Mouse (Mus musculus) liver, embryonic 14.5 days (tissue): ENCODE results near the gene H2-DMa. TPM values are rescaled to one million over a fixed set of nuclear protein-coding genes. Genes with fewer than 3 reads are reported as not detected.

Source experiments
- ATAC-seq: fragments of 200-750 bp; cut with Nextera tagmentation; 2 replicates; pipeline ENCODE4 v1.8.0; 2017; ENCODE audit warnings: moderate number of reproducible peaks, mild to moderate bottlenecking, moderate library complexity; ENCODE audit not compliant: insufficient read depth
- DNase-seq, 3 experiments: peaks; one replicate each; pipeline ENCODE4 v3.0.0-alpha.2; 2012 to 2013; ENCODE audit warnings: low read depth in 3 of 3, low spot score in 3 of 3
- H3K27ac ChIP-seq: fragments of 300-500 bp; sonication (generic); 2 replicates; pipeline ENCODE4 v1.5.1; 2014; ENCODE audit warnings: moderate library complexity, mild to moderate bottlenecking, control low read depth, inconsistent platforms
- H3K27me3 ChIP-seq: fragments of 300-500 bp; sonication (generic); 2 replicates; pipeline ENCODE4 v1.6.1; 2014; ENCODE audit warnings: mild to moderate bottlenecking, low read length, moderate library complexity; ENCODE audit not compliant: control insufficient read depth, insufficient read depth
- H3K36me3 ChIP-seq: fragments of 300-500 bp; sonication (generic); replicated peaks from 2 replicates; pipeline ENCODE4 v1.6.1; 2014; ENCODE audit warnings: low read depth; ENCODE audit not compliant: control insufficient read depth, insufficient read depth
- H3K4me1 ChIP-seq, 2 experiments: fragments of 200-500 bp in 1 of 2; fragments of 300-500 bp in 1 of 2; sonication (generic) in 1 of 2; replicated peaks; 2 replicates each; pipeline ENCODE4 v1.6.1; 2012 to 2014; ENCODE audit warnings: antibody characterized with exemption in 1 of 2, inconsistent platforms in 1 of 2, low read length in 1 of 2; ENCODE audit not compliant: control insufficient read depth in 2 of 2, insufficient read depth in 2 of 2
- H3K4me2 ChIP-seq: fragments of 300-500 bp; sonication (generic); 2 replicates; pipeline ENCODE4 v1.6.1; 2014; ENCODE audit warnings: low read depth, mild to moderate bottlenecking, control low read depth, moderate library complexity
- H3K4me3 ChIP-seq, 2 experiments: fragments of 200-500 bp in 1 of 2; fragments of 300-500 bp in 1 of 2; sonication (generic) in 1 of 2; 2 replicates each; pipeline ENCODE4 v1.5.1; 2012 to 2014; ENCODE audit warnings: low read depth in 2 of 2, low read length in 2 of 2, mild to moderate bottlenecking in 2 of 2, control low read depth in 1 of 2, inconsistent platforms in 1 of 2, moderate library complexity in 1 of 2; ENCODE audit not compliant: insufficient read depth in 1 of 2
- H3K9ac ChIP-seq: fragments of 300-500 bp; sonication (generic); replicated peaks from 2 replicates; pipeline ENCODE4 v1.6.1; 2014; ENCODE audit warnings: mild to moderate bottlenecking, control low read depth, moderate library complexity
- H3K9me3 ChIP-seq: fragments of 300-500 bp; sonication (generic); 2 replicates; pipeline ENCODE4 v1.6.1; 2016; ENCODE audit warnings: low read length, mixed read lengths; ENCODE audit not compliant: control insufficient read depth
- CTCF ChIP-seq: IDR thresholded peaks from 2 replicates; pipeline ENCODE4 v1.5.1; 2016; ENCODE audit warnings: antibody characterized with exemption, low read depth, control low read depth
- EP300 ChIP-seq: IDR thresholded peaks from 2 replicates; pipeline ENCODE4 v1.6.1; 2016; ENCODE audit warnings: antibody characterized with exemption, low read depth
- WGBS: fragments of 180-500 bp; shearing (Covaris S2); extraction: QIAGEN DNeasy Blood & Tissue Kit; methylation state at CpG from one replicate; pipeline ENCODE4 v1.1.7; 2014; ENCODE audit not compliant: insufficient replicate concordance; 5-methylcytosine and 5-hydroxymethylcytosine counted together
- polyA plus RNA-seq, 2 experiments: library from polyadenylated mRNA; depleted of rRNA in 1 of 2; stranded (reverse) in 1 of 2; unstranded in 1 of 2; fragments of >200 nt; fragmentation: Nextera tagmentation in 1 of 2; extraction: Ambion mirVana in 1 of 2; gene quantifications; 2 replicates each; pipeline versions ENCODE4 v1.2.1 to v1.2.3; 2012 to 2014

H2-DMa gene
- polyA plus RNA-seq, 2 experiments, result 3.1 to 4.4 TPM

DNA sequence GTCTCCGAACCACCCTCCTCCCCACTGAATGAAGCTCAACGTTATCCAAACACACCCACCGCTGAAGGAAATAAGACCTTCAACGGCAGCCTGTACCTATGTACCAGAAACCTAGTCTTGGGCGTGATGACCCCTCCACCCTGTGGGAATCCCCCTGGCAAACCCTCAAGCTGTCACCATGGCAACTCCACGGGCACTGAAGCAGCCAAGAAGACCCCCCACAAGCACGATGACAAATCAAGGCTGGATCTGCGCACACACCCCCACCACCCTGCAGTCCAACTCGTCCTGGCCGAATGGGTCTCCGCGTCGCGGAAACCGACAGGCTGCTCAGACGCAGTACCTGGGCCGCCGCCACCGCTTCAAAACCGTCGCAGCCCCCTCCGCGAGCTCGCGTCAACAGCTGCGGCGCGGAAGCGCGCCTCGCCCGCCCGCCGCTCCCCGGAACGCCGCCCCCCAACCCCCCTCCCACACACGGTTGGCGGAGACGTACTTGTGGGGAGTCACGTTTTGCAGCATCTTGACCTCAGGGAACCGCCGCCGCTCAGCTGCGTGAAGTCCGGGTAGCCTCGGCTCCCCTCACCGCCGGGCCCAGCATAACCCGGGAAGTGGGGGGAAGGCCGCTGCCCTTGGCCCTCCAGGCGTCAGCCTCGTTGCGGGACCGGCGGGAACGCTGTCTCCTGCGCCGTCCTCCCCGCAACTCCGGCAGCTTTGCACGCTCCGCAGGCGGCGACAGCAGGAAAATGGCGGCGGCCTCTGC, 1.0 kb upstream of the H2-DMa start:
- Histone ChIP-seq H3K9ac (peak overlapping the region; percentile 92), H3K27ac (peak overlapping the region; percentile 55), H3K4me2 (peak overlapping the region; percentile 97), H3K4me1 (peaks cover 9 to 16% of the 10 kb centered on the region in 2 experiments), H3K9me3 (no peaks in the 10 kb centered on the region), H3K4me3 (peak overlapping the region; percentile 88 to 97), H3K27me3 (no peaks in the 10 kb centered on the region), H3K36me3 (peaks cover 55% of the 10 kb centered on the region)
- no peak for TF ChIP-seq CTCF
- TF ChIP-seq EP300, result no peak
- ATAC-seq (no peak), DNase-seq (no peak)
- WGBS, result under 1% methylated on average over 65 of the region's 67 CpGs

DNA sequence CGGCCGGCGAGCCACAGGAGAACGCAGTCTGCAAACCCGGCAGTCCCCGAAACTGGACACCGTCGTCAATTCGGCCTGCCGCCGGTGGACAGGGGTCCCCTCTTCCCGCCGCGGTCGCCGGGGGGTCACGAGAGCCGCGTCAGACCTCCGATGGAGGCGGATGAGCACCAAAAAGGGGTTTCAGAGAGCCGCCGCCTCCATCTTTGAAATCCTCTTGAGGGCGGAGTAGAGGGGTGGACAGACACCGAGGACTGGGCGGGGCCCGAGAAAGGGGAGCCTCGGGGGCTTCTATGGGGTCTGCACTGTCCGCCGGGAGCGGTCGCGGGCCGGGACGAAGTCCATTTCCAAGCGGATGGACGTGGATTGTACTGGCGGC, 480 bp upstream of the H2-DMa start:
- H3K27me3 ChIP-seq, result no peaks in the 10 kb centered on the region
- TF ChIP-seq CTCF (0 out of 2 replicates have a peak, but pooled peaks have one; percentile 2), EP300 (no peak)
- peak overlapping the region; percentile 92 for H3K9ac ChIP-seq
- ATAC-seq (peak; percentile 36), DNase-seq (no peak)
- WGBS, result under 1% methylated on average over 38 of the region's 38 CpGs
- peak overlapping the region; percentile 97 for H3K4me2 ChIP-seq
- H3K4me3 ChIP-seq, result peak overlapping the region; percentile 88 to 97
- H3K4me1 ChIP-seq, result peaks cover 14 to 20% of the 10 kb centered on the region in 2 experiments
- H3K36me3 ChIP-seq, result peaks cover 49% of the 10 kb centered on the region
- peak overlapping the region; percentile 55 for H3K27ac ChIP-seq
- H3K9me3 ChIP-seq, result no peaks in the 10 kb centered on the region

DNA sequence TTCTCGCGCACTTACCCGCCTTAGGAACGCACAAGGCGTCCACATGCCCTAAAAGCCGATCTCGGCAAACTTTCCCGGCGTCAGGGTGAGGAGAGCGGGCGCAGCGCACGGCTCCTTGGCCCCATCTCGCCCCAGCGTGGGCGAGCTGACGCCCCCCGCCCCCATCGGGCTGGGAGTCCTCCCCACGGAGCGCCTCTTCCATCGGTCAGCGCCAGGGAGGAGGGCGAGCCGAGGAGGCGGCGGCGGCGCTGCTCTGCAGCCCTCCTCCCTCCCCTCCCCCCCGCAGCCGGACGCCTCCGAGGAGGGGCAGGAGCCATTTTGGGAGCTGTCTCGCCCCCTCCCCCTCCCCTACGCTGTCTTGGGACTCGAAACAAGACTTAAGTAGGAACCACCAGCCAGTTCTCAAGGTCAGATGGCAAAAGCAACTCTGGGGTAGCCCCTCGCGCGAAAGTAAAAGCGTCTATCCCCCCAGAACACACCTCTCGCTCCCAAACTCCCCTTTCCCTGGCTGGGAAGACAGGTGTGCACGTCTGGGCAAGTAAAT, 911 bp downstream of the H2-DMa start:
- Histone ChIP-seq H3K9ac (peak overlapping the region; percentile 99), H3K4me2 (peak overlapping the region; percentile 100), H3K27me3 (no peaks in the 10 kb centered on the region), H3K9me3 (no peaks in the 10 kb centered on the region), H3K4me1 (peaks cover 16 to 22% of the 10 kb centered on the region in 2 experiments), H3K36me3 (peaks cover 35% of the 10 kb centered on the region), H3K27ac (peak overlapping the region; percentile 99), H3K4me3 (peak overlapping the region; percentile 88 to 96)
- peak; percentile 9; the same call in 1 of the 2 replicates for ATAC-seq
- TF ChIP-seq EP300 (no peak), CTCF (no peak)
- under 1% methylated on average over 40 of the region's 42 CpGs for WGBS
- peak; percentile 57 to 66 (median 61) for DNase-seq

DNA sequence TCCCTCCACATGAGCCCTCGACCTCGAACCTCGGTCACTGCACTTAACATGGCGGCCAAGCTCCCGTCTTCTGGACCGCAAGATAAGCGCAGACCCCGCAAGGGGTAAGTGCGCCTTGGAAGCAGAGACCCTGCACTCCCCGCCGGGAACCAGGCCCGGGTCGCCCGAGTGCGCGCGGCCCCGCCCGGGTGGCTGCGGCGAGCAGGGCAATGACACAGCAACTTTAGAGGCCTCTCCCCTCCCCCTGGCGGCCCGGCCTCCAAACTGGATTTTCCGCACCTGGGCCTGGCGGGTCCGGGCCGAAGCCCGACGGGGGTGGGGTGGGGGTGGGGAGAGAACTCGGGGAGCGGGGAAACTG, 1.5 kb downstream of the H2-DMa start:
- WGBS, result under 1% methylated on average over 31 of the region's 31 CpGs
- H3K9ac ChIP-seq, result peak overlapping the region; percentile 99
- H3K27ac ChIP-seq, result peak overlapping the region; percentile 99
- H3K4me3 ChIP-seq, result peak overlapping the region; percentile 88 to 96
- peaks cover 16 to 22% of the 10 kb centered on the region in 2 experiments for H3K4me1 ChIP-seq
- peak; percentile 45; the same call in 1 of the 2 replicates for TF ChIP-seq EP300
- TF ChIP-seq CTCF, result peak; percentile 60
- DNase-seq (peak; percentile 65 to 76 (median 74)), ATAC-seq (peak; percentile 25)
- peaks cover 30% of the 10 kb centered on the region for H3K36me3 ChIP-seq
- H3K9me3 ChIP-seq, result no peaks in the 10 kb centered on the region
- H3K4me2 ChIP-seq, result peak overlapping the region; percentile 100
- H3K27me3 ChIP-seq, result no peaks in the 10 kb centered on the region
